Mouse (Mus musculus) kidney, postnatal 0 days (tissue): ENCODE data around the gene Rtp2. TPM values are rescaled to one million over a fixed set of nuclear protein-coding genes. Genes with fewer than 3 reads are reported as not detected.
"Not testable (repeated sequence)": the region's sequence is repeated elsewhere in the genome, so short reads cannot be mapped to it uniquely, and the experiment has no call there.

Source experiments
- ATAC-seq: fragments of 200-750 bp; cut with Nextera tagmentation; replicated peaks from 2 replicates; pipeline ENCODE4 v1.8.0; 2017; ENCODE audit warnings: low read depth, moderate number of reproducible peaks, moderate TSS enrichment, moderate library complexity; ENCODE audit not compliant: low FRiP score
- DNase-seq: peaks from one replicate; pipeline ENCODE4 v3.0.0-alpha.2; 2016; ENCODE audit warnings: low spot score
- H3K27ac ChIP-seq: fragments of 300-500 bp; sonication (generic); 2 replicates; pipeline ENCODE4 v1.5.1; 2014; ENCODE audit warnings: mild to moderate bottlenecking
- H3K27me3 ChIP-seq: fragments of 300-500 bp; sonication (generic); 2 replicates; pipeline ENCODE4 v1.6.1; 2014; ENCODE audit warnings: low read length, mixed read lengths; ENCODE audit not compliant: insufficient read depth
- H3K36me3 ChIP-seq: fragments of 300-500 bp; sonication (generic); 2 replicates; pipeline ENCODE4 v1.6.1; 2014; ENCODE audit warnings: low read length, mixed read lengths; ENCODE audit not compliant: insufficient read depth
- H3K4me1 ChIP-seq: fragments of 300-500 bp; sonication (generic); replicated peaks from 2 replicates; pipeline ENCODE4 v1.6.1; 2014; ENCODE audit warnings: antibody characterized with exemption, low read length, mixed read lengths; ENCODE audit not compliant: insufficient read depth
- H3K4me2 ChIP-seq: fragments of 300-500 bp; sonication (generic); 2 replicates; pipeline ENCODE4 v1.6.1; 2014; ENCODE audit warnings: mild to moderate bottlenecking, low read length, moderate library complexity, mixed read lengths
- H3K4me3 ChIP-seq: fragments of 300-500 bp; sonication (generic); replicated peaks from 2 replicates; pipeline ENCODE4 v1.5.1; 2014; ENCODE audit warnings: low read depth, low read length
- H3K9ac ChIP-seq: fragments of 300-500 bp; sonication (generic); 2 replicates; pipeline ENCODE4 v1.6.1; 2014; ENCODE audit warnings: low read depth, low read length
- H3K9me3 ChIP-seq: fragments of 300-500 bp; sonication (generic); replicated peaks from 2 replicates; pipeline ENCODE4 v1.6.1; 2016; ENCODE audit warnings: low read length, inconsistent platforms, mixed read lengths
- CTCF ChIP-seq: IDR thresholded peaks from 2 replicates; pipeline ENCODE4 v1.5.1; 2016; ENCODE audit warnings: antibody characterized with exemption, low read depth, mild to moderate bottlenecking, moderate library complexity
- WGBS: fragments of 180-500 bp; shearing (Covaris S2); extraction: QIAGEN DNeasy Blood & Tissue Kit; methylation state at CpG from one replicate; pipeline ENCODE4 v1.1.7; 2014; 5-methylcytosine and 5-hydroxymethylcytosine counted together
- polyA plus RNA-seq: library from polyadenylated mRNA; unstranded; fragments of >200 nt; fragmentation: Nextera tagmentation; extraction: Ambion mirVana; gene quantifications from 2 replicates; pipeline ENCODE4 v1.2.1, GENCODE M21; 2015

Gene Rtp2
- polyA plus RNA-seq, 1 experiment from 2014 or later: not detected

DNA sequence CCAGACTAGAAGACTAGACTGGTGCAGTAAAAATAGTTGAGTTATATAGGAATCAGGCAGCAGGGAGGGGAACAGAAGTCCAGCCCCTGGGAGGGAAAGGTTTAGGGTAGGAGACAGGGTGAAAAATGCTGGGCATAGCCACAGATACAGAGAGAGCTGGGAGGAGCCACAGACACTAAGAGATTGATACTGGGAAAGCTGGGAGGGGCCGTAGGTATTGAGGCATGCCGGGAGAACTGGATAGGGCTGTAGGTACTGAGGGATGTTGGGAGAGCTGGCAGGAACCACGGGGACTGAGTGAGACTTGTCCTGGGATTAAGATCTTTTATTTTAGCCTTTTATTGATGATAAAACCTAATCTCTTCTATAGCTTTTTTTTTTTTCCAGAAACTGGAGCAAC is 18.8 kb downstream of the Rtp2 start:
- Histone ChIP-seq H3K4me1 (no peaks in the 10 kb centered on the region), H3K27me3 (no peaks in the 10 kb centered on the region), H3K9ac (no peak overlapping the region), H3K4me3 (no peak overlapping the region), H3K9me3 (no peaks in the 10 kb centered on the region), H3K36me3 (no peaks in the 10 kb centered on the region), H3K27ac (no peak overlapping the region), H3K4me2 (no peak overlapping the region)
- WGBS: 30% methylated on average over 3 of the region's 3 CpGs
- no peak for DNase-seq
- no peak for TF ChIP-seq CTCF
- ATAC-seq: no peak

DNA sequence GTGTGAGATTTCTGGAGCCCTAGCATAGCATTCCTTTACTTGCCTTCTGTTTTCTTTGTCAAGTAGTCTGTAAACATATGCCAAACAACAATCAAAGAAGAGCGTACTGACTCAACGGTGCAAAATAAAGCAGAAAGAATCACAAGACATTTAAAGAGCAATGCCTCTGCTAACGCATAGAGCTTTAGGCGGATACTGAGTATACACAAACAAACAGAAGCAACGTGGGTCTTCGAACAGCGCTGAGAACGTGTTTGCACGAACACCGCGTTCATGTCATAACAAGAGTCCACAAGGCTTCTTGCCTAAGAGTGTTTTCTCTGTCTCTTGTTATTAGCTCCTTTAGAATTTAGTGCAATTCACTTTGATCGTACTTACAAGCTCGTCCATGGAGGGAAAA is 19.5 kb downstream of the Rtp2 start:
- H3K4me3 ChIP-seq: no peak overlapping the region
- H3K4me1 ChIP-seq: no peaks in the 10 kb centered on the region
- H3K9ac ChIP-seq: no peak overlapping the region
- no peaks in the 10 kb centered on the region for H3K9me3 ChIP-seq
- WGBS: 74% methylated on average over 13 of the region's 13 CpGs
- no peak overlapping the region for H3K27ac ChIP-seq
- no peaks in the 10 kb centered on the region for H3K36me3 ChIP-seq
- DNase-seq (no peak), ATAC-seq (no peak)
- H3K27me3 ChIP-seq: no peaks in the 10 kb centered on the region
- no peak overlapping the region for H3K4me2 ChIP-seq
- no peak for TF ChIP-seq CTCF

DNA sequence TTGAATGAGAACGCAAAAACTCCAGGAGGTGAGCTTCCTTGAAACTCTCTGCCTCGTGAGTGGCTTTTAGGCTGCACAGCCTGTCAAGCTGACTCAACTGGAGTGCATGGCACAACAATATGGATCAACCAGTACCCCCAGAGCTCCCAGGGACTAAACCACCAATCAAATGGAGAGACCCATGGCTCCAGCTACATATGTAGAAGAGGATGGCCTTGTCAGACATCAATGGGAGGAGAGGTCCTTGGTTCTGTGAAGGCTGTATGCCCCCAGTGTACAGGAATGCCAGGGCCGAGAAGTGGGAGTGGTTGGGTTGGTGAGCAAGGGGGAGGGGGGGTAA is 23.2 kb downstream of the Rtp2 start:
- not testable (repeated sequence) for H3K27me3 ChIP-seq, H3K4me3 ChIP-seq, DNase-seq, H3K9me3 ChIP-seq, ATAC-seq, H3K27ac ChIP-seq, H3K9ac ChIP-seq, H3K4me1 ChIP-seq, H3K36me3 ChIP-seq, H3K4me2 ChIP-seq
- WGBS: 90% methylated on average over 3 of the region's 3 CpGs

DNA sequence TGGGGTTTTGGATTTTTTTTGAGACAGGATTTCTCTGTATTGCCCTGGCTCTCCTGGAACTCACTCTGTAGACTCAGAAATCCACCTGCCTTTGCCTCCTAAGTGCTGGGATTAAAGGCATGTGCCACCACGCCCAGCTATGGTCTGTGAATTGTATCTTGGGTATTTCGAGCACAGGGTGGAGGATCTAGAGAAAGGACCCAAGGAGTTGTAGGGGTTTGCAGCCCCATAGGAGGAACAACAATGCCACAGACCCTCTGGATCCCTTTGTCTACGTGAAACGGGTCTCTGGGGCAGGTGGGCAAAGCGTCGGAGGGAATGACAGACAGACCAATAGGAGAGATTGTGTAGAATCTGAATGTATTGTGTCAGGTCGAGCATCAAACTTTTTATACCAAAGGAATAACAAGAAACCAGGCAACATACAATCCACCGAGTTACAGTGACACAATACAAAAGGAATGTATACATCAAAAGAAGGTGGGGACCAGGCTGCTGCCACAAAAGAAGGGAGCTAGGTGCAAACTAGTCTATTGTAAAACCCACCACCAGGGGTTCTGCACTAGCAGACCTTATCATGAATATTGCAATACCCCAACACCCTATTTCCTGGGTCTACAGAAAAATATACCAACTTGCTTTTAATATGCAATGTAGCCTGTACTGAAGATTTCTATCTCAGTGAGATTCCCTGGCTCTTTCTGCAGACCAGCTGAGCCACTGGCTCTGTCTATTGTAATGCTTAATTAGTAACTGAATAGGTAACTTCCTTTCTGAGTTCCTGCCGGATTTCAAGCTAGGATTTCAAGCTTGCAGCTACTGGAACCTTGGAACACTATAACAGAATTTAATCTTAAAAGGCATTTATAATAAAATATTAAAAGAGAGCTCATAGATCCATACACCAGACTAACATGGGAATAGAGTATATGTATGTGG is 23.8 kb downstream of the Rtp2 start:
- not testable (repeated sequence) for H3K36me3 ChIP-seq, ATAC-seq, DNase-seq, H3K27me3 ChIP-seq, H3K27ac ChIP-seq, H3K4me2 ChIP-seq, H3K4me3 ChIP-seq, H3K4me1 ChIP-seq, H3K9me3 ChIP-seq, H3K9ac ChIP-seq
- WGBS: 82% methylated on average over 9 of the region's 9 CpGs

DNA sequence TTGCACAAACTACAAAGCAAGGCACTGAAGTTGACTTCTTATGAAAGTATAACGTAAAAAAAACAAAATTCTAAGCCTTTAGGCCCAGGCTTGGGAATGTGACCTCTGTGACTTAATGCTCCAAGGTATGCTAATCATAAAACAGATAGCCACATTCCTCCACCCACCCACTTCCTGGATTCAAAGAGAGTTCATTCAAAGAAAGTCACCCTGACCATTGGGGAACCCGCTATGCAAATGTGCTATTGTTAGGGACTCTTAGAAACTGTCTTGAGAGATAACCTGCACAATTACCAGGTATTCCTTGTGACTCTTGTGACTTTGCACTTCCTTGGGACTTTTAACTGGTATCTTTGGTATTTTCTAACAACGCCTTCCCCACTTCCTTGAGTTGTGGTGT is 25.6 kb downstream of the Rtp2 start:
- not testable (repeated sequence) for H3K4me1 ChIP-seq, H3K4me3 ChIP-seq, DNase-seq, H3K27ac ChIP-seq, H3K36me3 ChIP-seq, H3K27me3 ChIP-seq, ATAC-seq, H3K4me2 ChIP-seq, H3K9ac ChIP-seq, H3K9me3 ChIP-seq
- WGBS: 89% methylated on average over 3 of the region's 3 CpGs

DNA sequence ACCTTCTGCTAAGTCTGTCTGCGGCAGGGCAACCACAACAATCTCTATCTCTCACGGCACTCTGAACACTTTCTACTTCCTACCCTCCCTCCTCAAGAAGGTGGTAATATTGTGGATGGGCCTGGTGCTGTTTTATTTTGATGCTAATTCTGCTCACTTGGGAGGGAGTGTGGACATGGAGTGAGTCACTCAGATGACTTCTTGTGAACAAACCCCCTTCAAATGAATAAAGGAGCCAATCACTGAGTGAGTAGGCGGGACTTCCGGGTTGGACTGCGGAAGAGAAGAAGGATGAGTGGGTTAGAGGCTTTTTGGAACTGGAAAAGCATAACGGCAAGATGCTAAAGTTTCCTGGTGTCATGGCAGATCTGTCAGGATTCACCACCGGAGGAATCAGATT is 30.8 kb downstream of the Rtp2 start:
- H3K27ac ChIP-seq: no peak overlapping the region
- DNase-seq (no peak), ATAC-seq (no peak)
- H3K9me3 ChIP-seq: no peaks in the 10 kb centered on the region
- H3K4me1 ChIP-seq: no peaks in the 10 kb centered on the region
- WGBS: 76% methylated on average over 7 of the region's 7 CpGs
- H3K27me3 ChIP-seq: no peaks in the 10 kb centered on the region
- H3K9ac ChIP-seq: no peak overlapping the region
- H3K4me3 ChIP-seq: no peak overlapping the region
- H3K4me2 ChIP-seq: no peak overlapping the region
- H3K36me3 ChIP-seq: no peaks in the 10 kb centered on the region
- TF ChIP-seq CTCF: no peak

DNA sequence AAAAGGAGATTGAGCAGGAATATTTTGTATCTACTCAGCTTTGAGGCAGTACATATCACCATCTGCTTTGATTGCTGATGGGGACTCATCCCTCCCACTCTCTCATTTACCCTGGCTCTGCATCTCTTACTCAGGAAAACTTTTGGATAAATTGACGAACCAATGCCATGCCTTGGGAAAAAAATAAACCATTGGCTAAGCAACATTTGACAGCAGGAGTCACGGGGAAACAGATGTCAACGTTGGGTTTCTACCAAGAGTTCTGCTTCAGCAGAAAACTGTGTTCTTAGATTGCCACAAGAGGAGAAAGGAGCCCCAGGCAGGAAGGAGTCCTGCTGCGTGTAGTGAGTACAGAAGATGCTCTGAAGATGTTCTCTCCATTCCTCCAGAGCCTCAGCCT is 32.1 kb downstream of the Rtp2 start:
- ATAC-seq (no peak), DNase-seq (no peak)
- WGBS: 80% methylated on average over 4 of the region's 4 CpGs
- H3K36me3 ChIP-seq: no peaks in the 10 kb centered on the region
- H3K4me1 ChIP-seq: no peaks in the 10 kb centered on the region
- H3K27ac ChIP-seq: no peak overlapping the region
- no peaks in the 10 kb centered on the region for H3K27me3 ChIP-seq
- no peak overlapping the region for H3K9ac ChIP-seq
- H3K9me3 ChIP-seq: no peaks in the 10 kb centered on the region
- no peak overlapping the region for H3K4me2 ChIP-seq
- TF ChIP-seq CTCF: no peak
- H3K4me3 ChIP-seq: no peak overlapping the region
